Mouse (Mus musculus): ENCODE data around the gene Fa2h.
"Not testable (repeated sequence)": the region's sequence is repeated elsewhere in the genome, so short reads cannot be mapped to it uniquely, and the experiment has no call there.

Gene Fa2h

DNA sequence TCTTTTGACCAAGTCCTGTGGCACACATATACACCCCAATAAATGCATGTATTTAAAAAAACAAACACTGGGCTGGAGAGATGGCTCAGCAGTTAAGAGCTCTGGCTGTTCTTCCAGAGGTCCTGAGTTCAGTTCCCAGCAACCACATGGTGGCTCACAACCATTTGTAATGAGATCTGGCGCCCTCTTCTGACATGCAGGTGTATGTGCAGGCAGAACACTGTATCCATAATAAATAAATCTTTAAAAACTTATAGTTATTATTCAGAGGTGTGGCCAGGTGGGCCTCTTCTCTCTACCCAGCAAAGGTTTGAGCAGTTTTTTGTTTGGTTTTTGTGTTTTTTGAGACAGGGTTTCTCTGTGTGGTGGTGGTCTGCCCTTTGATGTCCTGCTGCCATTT, 34.7 kb downstream of the Fa2h start:
- DNase-seq (ENCODE audit: low read depth, low spot score): no peak

DNA sequence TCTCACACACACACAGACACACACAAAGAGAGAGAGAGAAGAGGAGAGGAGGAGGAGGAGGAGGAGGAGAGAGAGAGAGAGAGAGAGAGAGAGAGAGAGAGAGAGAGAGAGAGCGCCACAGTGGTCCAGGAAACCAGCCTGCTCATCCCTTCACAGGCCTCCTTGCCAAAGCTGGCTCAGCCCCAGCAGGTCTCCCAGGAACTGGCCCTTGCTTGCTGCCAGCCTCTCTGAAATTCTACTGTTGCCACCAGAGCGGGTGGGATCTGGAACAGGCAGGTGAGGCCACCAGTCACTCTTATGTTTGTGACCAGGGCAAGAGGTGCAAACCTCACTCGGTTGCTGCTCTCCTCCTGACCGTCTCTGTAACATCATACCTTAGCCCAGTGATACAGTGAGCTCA, 36.2 kb downstream of the Fa2h start:
- DNase-seq (ENCODE audit: low read depth, low spot score): no peak

DNA sequence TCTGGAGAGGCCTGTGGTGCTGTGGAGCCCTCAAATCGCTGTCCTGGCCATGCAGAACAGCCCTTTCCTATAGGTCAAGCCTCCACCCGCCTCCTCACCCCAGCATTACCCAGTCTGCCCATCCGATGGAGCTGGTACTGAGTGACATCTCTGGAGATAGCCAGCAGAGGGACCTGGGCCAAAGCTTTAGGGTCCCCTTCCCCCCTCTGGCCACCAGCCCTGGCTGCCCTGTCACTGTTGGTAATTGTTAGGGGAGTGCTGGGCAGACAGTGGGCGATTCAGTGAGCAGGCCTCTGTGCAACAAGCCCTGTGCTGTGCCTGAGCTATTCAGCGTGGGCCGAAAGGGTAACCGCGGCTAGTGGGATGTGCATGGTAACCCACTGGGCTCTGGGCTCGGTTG, 40.1 kb downstream of the Fa2h start:
- DNase-seq (ENCODE audit: low read depth, low spot score): no peak

- no peak for DNase-seq (ENCODE audit: low read depth, low spot score)
Measured at GRCm38 (mm10) chr8:111352289-111352688, 41.3 kb downstream of the Fa2h start.

DNA sequence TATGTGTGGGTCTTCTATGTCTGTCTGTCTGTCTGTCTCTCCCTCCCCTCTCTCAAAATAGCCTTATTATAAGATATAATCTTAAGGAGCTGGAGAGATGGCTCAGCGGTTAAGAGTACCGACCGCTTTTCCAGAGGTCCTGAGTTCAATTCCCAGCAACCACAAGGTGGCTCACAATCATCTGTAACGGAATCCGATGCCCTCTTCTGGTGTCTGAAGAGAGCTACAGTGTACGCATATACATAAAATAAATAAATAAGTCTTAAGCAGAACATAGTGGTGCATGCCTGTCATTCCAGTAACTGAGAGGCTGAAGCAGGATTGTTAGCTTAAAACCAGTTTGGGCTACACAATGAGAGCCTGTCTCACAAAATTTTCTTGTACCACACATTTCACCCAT, 43.0 kb downstream of the Fa2h start:
- DNase-seq (ENCODE audit: low read depth, low spot score): peak; percentile 42

DNA sequence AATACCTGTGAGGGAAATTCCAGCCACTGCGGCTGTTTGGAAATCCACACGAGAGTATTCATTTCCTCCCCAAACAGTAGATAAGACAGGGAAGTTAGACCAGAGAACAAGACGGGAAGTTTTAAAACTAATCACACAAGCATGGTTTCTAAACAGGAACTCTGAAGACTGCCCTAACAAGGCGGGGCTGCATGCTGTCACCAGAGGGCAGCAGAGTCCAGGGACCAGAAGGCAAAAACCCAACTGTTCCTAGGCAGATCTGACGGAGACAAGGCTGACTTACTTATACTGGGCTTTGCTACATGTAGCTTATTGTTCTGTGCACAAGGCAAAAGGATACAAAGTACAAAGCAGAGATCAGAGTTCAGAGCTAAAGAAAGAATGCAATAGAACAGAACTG, 50.4 kb downstream of the Fa2h start:
- peak; percentile 66 for DNase-seq (ENCODE audit: low read depth, low spot score)

GRCm38 (mm10) chr8:111340186-111340585, 53.4 kb downstream of the Fa2h start:
- no peak for DNase-seq (ENCODE audit: low read depth, low spot score)

- DNase-seq (ENCODE audit: low read depth, low spot score): no peak
Measured at GRCm38 (mm10) chr8:111338370-111339208, 55.0 kb downstream of the Fa2h start.

DNA sequence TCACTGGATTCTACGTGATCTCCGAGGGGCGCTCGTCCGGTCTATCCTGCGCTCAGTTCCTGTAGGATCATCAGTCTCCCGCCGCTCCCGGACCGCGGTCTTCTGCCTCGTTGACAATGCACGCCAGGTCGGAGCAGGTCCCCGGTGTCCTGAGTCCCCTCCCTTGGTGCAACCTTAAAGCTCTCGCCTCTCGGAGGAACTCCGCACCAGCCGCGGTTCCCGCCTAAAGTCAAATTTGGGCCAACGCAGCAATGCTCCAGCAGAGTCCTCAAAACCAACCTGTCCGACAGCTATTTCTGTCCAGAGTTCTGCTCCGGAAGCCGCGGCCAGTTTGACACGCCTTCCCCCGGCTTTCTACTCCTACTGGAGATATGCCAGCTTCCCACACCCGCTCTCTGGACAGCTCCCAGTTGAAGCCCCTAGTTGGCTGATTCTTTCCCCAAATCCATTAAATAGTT, 55.7 kb downstream of the Fa2h start, which contains the start of gene Mlkl:
Gene Mlkl (minus strand): TSS at position 288 of the 458 bp plus-strand sequence.
- peak; percentile 83 for DNase-seq (ENCODE audit: low read depth, low spot score)

GRCm38 (mm10) chr8:111337311-111337889, 56.2 kb downstream of the Fa2h start:
- DNase-seq (ENCODE audit: low read depth, low spot score): no peak

DNA sequence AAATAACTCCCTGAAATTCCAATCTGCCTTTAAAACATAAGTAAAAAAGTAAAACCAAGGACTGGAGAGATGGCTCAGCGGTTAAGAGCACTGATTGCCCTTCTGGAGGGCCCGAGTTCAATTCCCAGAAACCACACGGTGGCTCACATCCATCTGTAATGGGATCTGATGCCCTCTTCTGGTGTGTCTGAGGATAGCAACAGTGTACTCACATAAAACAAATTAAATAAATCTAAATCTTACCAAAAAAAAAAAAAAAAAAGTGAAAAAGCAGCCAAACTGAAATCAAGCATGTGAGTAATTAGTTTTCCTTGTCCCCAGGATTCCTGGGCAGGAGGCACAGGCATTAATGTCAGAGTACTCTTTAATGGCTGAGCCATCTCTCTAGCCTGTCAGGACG, 56.9 kb downstream of the Fa2h start:
- no peak for DNase-seq (ENCODE audit: low read depth, low spot score)

DNA sequence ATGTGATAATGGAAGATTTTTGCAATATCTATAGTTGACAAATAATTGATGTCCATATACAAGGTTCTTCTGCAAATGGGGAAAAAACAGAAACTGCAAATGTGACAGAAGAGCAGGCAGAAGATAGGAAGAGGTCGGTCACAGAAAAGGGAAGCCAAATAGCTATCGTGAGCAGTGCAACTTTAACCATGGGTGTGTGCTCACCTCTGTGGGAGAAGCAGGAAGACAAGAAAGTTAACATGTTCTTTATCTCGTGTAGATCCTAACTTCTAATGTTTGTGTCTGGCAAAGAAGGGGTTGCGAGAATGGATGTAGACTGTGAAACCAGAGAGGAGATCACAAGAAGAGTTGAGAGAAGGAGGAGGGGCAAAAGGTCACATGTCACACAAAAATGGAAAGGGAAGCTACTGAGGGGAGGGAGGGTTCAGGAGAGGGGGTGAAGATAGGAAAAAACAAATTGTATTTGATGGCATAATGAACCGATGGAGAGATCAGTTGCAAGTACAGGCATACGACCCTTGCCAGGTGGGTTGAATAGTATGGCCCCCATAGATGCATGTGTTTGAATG, 68.3 kb downstream of the Fa2h start:
- no peak for DNase-seq (ENCODE audit: low read depth, low spot score)

GRCm38 (mm10) chr8:111314729-111315128, 78.9 kb downstream of the Fa2h start:
- no peak for DNase-seq (ENCODE audit: low read depth, low spot score)

GRCm38 (mm10) chr8:111313961-111314360, 79.7 kb downstream of the Fa2h start:
- DNase-seq (ENCODE audit: low read depth, low spot score): not testable (repeated sequence)

DNA sequence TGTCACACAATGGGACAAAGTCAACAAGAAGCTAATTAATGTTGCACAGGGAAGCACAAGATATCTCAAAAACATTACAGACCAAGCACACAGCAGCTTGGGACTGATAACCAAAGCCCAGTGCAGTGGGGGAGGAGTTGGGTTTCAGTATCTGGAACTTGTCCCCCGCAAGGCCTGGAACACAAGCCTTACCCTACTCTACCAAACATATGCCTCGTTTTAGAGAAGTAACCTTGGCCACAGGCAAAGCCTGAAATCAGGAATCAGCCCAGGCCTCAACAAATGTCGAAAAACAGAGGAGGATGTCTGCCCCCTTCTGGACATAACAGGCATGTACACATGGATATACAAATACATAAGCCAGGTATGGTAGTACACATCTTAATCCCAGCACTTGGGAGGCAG, 80.9 kb downstream of the Fa2h start:
- peak; percentile 68 for DNase-seq (ENCODE audit: low read depth, low spot score)

DNA sequence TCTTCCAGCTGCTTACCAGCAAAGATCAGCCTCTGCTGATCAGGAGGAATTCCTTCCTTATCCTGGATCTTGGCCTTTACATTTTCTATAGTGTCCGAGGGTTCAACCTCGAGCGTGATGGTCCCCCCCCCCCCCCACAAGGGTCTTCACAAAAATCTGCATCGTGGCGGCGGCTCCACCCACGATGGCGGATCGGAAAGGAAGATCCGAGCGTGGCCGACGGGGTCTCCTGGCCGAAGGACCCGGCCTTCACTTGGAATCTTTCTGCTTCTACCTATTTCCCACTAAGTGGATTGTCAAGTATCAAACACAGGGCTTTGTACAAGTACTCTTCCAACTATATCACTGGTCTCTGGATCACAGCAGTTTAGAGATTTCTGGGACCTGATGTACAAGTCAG, 83.6 kb downstream of the Fa2h start:
- DNase-seq (ENCODE audit: low read depth, low spot score): not testable (repeated sequence)

GRCm38 (mm10) chr8:111305031-111305730, 88.4 kb downstream of the Fa2h start:
- no peak for DNase-seq (ENCODE audit: low read depth, low spot score)

DNA sequence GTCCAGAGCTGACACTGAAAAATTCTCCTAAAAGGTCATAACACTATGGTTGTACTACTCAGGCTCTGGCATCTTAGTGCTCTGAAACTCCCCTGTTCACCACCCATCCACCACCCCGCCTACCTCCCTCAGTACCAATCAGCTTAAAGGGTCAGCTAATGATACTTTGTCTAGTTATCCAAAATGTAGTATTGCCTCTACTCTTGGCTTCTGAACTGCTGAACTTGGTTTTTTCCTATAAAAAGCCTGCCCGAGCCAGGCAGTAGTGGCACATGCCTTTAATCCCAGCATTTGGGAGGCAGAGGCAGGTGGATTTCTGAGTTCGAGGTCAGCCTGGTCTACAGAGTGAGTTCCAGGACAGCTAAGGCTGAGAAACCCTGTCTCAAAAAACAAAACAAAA, 89.3 kb downstream of the Fa2h start:
- DNase-seq (ENCODE audit: low read depth, low spot score): no peak

DNA sequence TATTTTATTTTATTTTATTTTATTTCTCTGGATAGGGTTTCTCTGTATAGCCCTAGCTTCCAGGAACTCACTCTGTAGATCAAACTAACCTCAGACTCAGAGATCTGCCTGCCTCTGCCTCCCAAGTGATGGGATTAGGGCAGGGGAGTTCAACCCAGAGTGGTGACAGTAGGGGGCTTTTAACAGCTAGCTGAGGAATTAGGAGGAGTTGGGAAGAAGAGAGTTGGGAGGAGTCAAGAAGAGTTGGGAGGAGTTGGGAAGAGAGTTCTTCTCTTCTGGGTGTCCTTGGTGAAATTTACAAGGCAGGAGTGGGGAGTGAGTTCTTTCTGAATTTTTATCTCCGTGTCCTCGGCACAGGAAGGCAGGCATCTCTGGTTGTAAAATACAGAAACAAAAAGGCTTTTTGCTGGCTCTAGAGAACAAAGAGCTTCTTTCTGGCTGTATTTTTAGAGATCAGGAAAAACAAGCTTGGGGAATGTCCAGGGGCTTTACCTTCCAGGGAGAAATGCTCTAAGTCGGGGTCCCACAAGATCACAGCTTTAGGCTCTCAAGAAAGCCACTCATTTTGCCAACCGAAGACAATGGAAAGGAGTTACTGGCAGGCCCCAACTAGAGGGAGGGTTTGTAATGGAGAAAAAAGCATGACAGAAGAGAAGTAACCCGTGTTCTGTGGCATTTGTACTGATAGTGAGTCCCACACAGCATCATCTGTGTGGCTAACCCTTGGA, 90.4 kb downstream of the Fa2h start:
- peak; percentile 80 for DNase-seq (ENCODE audit: low read depth, low spot score)

DNA sequence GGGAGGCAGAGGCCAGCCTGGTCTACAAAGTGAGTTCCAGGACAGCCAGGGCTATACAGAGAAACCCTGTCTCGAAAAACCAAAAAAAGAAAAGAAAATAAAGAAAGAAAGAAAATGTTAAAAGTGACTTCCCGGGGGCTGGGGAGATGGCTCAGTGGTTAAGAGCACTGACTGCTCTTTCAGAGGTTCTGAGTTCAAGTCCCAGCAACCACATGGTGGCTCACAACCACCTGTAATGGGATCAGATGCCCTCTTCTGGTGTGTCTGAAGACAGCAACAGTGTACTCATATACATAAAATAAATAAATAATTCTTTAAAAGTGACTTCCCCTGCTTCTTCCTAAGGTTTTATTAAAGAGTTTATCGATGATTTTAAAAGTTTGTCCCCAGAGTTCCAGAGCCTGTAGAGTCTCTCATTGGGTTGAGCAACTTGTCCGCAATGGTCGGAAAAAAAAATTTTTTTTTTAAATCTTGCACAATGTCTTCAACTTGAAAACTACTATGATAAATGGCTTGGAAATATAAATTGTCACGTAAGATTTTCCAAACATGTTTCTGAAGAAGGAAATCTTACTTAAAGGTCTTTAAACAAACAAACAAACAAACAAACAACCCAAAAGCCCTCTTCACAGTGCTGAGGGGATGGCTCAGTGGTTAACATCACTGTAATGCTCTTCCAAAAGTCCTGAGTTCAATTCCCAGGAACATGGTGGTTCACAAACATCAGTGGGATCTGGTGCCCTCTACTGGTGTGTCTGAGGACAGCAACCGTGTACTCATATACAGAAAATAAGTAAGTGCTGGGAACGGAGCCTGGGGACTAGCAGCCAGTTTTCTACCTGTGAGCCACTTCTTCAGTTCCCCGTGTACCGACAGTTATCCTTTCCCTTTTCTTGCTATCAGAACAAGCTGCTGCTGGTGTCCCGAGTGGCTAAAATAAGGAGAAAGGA, 92.8 kb downstream of the Fa2h start:
- DNase-seq (ENCODE audit: low read depth, low spot score): peak; percentile 48
